Comparison of ENCODE assay signal across 12 mouse cellular contexts in the genomic region with DNA sequence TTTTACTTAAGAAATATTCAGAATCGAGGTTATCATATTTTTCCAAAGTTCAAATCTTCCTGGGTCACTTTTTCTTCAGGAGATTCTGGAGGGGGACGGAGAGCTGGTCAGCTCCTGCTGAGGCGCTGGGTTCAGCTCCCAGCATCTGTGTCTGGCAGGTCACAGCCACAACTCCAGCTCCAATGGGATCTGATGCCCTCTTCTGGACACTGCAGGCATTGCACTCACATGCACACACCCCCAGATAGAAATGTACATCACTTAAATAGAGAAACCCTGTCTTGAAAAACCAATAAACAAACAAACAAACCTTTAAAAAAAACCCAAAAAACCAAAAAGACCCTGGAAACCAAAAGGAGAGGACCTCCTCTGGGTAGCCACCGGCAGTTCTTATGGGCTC. TPM values are rescaled to one million over a fixed set of nuclear protein-coding genes. Genes with fewer than 3 reads are reported as not detected.
A peak's percentile ranks its signal among the peaks of the same experiment; 100 is the strongest.
DNase-seq lines count a peak whose midpoint lies in the region; ATAC-seq and TF ChIP-seq lines count a peak whose summit lies in the region.
"Had no signal": no experiment of that assay in that cellular context is flagged by ENCODE, and none has a peak within 500 bp of the region (broad histone marks: within the 10 kb centered on the region; RNA-seq: fewer than 3 reads in every experiment).

No protein-coding gene starts in this region.

- no peak overlapping the region for H3K4me2 ChIP-seq in lung, embryonic 14.5 days
- H3K4me2 ChIP-seq: hindbrain, embryonic 15.5 days had no signal

- H3K9me3 ChIP-seq in lung, embryonic 14.5 days (ENCODE audit: low read depth, low read length): no peaks in the 10 kb centered on the region
- H3K9me3 ChIP-seq: hindbrain, embryonic 15.5 days had no signal

- peak; percentile 19 for DNase-seq in CD4-positive, CD25-positive, alpha-beta regulatory T cell, adult 2 months (ENCODE audit: low read depth, low spot score)
- DNase-seq in lung, embryonic 14.5 days: no peak
- DNase-seq in lung, postnatal 4 days: no peak
- DNase-seq in ZHBTc4 (ENCODE audit: low read depth, low spot score) (peak; percentile 82), MN1 (ENCODE audit: low spot score) (no peak)
- DNase-seq in natural killer cell, adult 2 months (ENCODE audit: low spot score in 2 of 2): peak; percentile 32 to 58
- no peak for DNase-seq in cerebellum, adult 11-12 months
- DNase-seq: adrenal gland, postnatal 14 days; cerebellum, postnatal 36 days; heart, adult 11 months had no signal

- H3K9ac ChIP-seq in lung, embryonic 14.5 days: no peak overlapping the region
- H3K9ac ChIP-seq: hindbrain, embryonic 15.5 days had no signal

- H3K27ac ChIP-seq in lung, embryonic 14.5 days (ENCODE audit: low read depth): no peak overlapping the region
- H3K27ac ChIP-seq: hindbrain, embryonic 15.5 days had no signal

- no peaks in the 10 kb centered on the region for H3K27me3 ChIP-seq in lung, embryonic 14.5 days (ENCODE audit: insufficient read depth, low read length)
- H3K27me3 ChIP-seq: hindbrain, embryonic 15.5 days had no signal

- WGBS in lung, embryonic 14.5 days: 87% methylated on average over 4 of the region's 4 CpGs

- no peaks in the 10 kb centered on the region for H3K36me3 ChIP-seq in lung, embryonic 14.5 days (ENCODE audit: insufficient read depth)

- H3K4me1 ChIP-seq in lung, embryonic 14.5 days (ENCODE audit: insufficient read depth): no peaks in the 10 kb centered on the region
- H3K4me1 ChIP-seq: hindbrain, embryonic 15.5 days had no signal

- peak; percentile 41 for TF ChIP-seq CTCF in lung, embryonic 14.5 days (IDR thresholded peaks at IDR 0.05; ENCODE audit: low read depth)

- H3K4me3 ChIP-seq in lung, embryonic 14.5 days (ENCODE audit: low read depth, low read length): no peak overlapping the region
- H3K4me3 ChIP-seq: hindbrain, embryonic 15.5 days had no signal

- no peak for ATAC-seq in CD4-positive, CD25-positive, alpha-beta regulatory T cell, adult 4 months
- no peak for ATAC-seq in lung, embryonic 14.5 days (ENCODE audit: insufficient read depth)

RNA-seq across cellular contexts. Expression of gene Fbxl2, which starts 30.3 kb away (rescaled TPM):
- polyA plus RNA-seq in CD4-positive, CD25-positive, alpha-beta regulatory T cell, adult 4 months (2017; shearing (Covaris generic)): 1 to 10 TPM in 1 of 2 experiments, under 1 TPM in 1; 0.68 to 1.9 TPM
- 2.9 and 3.3 TPM in 2 replicates for polyA plus RNA-seq in lung, embryonic 14.5 days (2014; fragmentation: Nextera tagmentation; extraction: Ambion mirVana)

RNA-seq across cellular contexts. Expression of gene Susd5, which starts 41.2 kb away (rescaled TPM):
- not detected for polyA plus RNA-seq in CD4-positive, CD25-positive, alpha-beta regulatory T cell, adult 4 months (2017; shearing (Covaris generic))
- polyA plus RNA-seq in lung, embryonic 14.5 days (2014; fragmentation: Nextera tagmentation; extraction: Ambion mirVana): 0.26 and 0.46 TPM in 2 replicates

Comparison
In these comparisons a context has a peak if more than half of its experiments do, and no peak if none do; other contexts are left out.
1. DNase-seq: peak in CD4-positive, CD25-positive, alpha-beta regulatory T cell, adult 2 months (single experiment), ZHBTc4 (single experiment) and natural killer cell, adult 2 months (2 of 2); none in lung, embryonic 14.5 days (single experiment), lung, postnatal 4 days (0 of 2), MN1 (single experiment) and cerebellum, adult 11-12 months (single experiment).